Mouse (Mus musculus): ENCODE measurements around the gene Myh2.

GRCm38 (mm10) chr11:67172439-67172838, 1.6 kb downstream of the Myh2 start:
- TF ChIP-seq GATA1 (IDR thresholded peaks at IDR 0.05; ENCODE audit: borderline replicate concordance, low read length) (no peak), FLI1 (IDR thresholded peaks at IDR 0.05; ENCODE audit: low read length) (no peak)

Measured in megakaryocyte, embryonic 14.5 days (primary cell).